Mouse (Mus musculus): ENCODE results near the gene Atxn2.
"Not testable (repeated sequence)": the region's sequence is repeated elsewhere in the genome, so short reads cannot be mapped to it uniquely, and the experiment has no call there.

Gene Atxn2

GRCm38 (mm10) chr5:121710851-121711173 lies 325 bp upstream of the Atxn2 start:
- DNase-seq (ENCODE audit: low read depth in 1 of 2, low spot score in 2 of 2), result no peak

- no peak for DNase-seq (ENCODE audit: low read depth in 1 of 2, low spot score in 2 of 2)
These were observed 743 bp downstream of the Atxn2 start for GRCm38 (mm10) chr5:121711928-121712231.

GRCm38 (mm10) chr5:121712232-121712933 lies 1.2 kb downstream of the Atxn2 start:
- no peak for DNase-seq (ENCODE audit: low read depth in 1 of 2, low spot score in 2 of 2)

DNA sequence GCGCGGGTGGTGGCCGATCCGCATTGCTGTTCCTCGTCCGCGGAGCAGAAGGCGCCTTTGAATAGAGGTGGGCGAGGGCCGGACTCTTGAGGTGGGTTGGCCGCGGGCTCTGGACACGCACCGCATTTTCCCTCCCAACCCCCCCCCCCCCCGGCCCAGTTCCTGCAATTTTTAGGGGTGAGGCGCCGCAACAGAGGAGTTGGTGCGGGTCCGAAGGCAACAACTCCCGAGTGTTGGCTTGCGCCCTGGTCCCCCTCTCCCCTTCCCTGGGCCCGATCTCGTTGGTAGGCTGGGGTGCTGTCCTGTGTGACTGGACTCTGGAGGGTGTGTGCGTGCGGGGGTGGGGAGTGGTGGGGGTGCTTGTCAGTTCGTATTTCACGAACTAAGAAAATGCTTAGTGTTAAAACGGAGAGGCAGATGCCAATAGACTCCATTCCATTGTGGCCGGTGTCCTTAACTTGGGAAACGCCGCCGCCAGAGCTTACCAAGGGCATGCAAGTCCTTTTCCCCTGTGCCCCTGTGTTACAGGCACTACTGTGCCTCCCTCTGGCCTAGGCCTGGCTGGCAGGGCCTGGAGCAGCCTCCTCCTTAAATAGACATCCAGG lies 1.9 kb downstream of the Atxn2 start:
- DNase-seq (ENCODE audit: low read depth in 1 of 2, low spot score in 2 of 2), result no peak

- DNase-seq (ENCODE audit: low read depth in 1 of 2, low spot score in 2 of 2), result no peak
These were observed 3.2 kb downstream of the Atxn2 start for GRCm38 (mm10) chr5:121714331-121714730.

DNA sequence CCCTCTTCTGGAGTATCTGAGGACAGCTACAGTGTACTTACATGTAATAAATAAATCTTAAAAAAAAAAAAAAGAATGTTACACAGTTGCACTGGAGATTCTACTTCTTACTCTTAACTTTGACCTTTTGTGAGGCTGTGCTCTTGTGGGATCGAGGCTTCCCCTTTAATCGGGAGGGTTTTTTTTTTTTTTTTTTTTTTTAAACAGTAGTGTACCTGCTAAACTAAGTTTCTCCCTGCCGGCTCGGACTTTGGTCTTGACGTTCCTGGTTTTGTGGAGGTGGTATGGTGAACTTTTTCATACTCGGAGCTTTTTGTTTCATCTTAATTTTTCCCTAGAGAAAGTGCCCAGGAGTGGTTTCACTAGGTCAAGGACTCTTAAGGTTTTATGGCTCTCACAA lies 3.8 kb downstream of the Atxn2 start:
- DNase-seq (ENCODE audit: low read depth in 1 of 2, low spot score in 2 of 2), result no peak

- no peak for DNase-seq (ENCODE audit: low read depth in 1 of 2, low spot score in 2 of 2)
These were observed 7.3 kb downstream of the Atxn2 start for GRCm38 (mm10) chr5:121718462-121718861.

GRCm38 (mm10) chr5:121720888-121721585 lies 9.9 kb downstream of the Atxn2 start:
- no peak for DNase-seq (ENCODE audit: low read depth in 1 of 2, low spot score in 2 of 2)

DNA sequence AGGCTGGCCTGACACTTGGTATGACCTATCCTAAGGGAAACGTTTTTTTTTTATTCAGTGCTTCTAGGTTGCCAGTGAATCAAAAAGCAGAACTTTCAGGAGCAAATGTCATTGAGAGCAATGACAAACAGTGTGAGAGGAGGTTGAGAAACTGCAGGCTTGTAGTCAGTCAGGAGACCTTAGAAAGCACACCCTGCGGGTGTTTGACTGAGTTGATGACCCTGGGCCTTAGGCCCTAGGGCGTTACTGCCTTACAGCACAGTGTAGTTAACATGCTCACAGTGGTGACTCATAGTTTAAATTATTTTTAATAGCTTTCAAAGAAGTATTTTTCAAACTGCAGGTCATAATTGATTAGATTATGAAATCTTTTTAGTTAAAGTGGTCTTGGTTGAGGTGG lies 10.7 kb downstream of the Atxn2 start:
- DNase-seq (ENCODE audit: low read depth in 1 of 2, low spot score in 2 of 2), result peak in 1 of 2 experiments; percentile 24

DNA sequence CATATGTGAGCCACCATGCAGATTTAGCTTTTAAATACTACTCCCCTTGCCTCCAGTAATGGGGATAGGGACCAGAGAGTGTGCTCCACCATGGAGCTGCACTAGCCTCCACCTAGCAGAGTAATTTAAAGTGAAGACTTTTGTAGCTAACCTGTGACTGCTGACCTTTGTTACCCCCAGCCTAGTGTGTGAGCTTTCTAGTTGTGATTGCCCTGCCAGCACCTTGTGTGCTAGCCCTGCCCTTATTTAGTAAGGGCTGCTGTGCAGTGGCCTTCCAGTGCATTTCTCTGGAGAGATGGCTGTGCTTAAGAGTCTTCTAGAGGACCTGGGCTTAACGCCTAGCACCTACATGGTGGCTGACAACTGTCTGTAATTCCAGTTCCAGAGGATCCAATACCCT lies 13.5 kb downstream of the Atxn2 start:
- DNase-seq (ENCODE audit: low read depth in 1 of 2, low spot score in 2 of 2), result no peak

GRCm38 (mm10) chr5:121730057-121730456 lies 18.9 kb downstream of the Atxn2 start:
- DNase-seq (ENCODE audit: low read depth in 1 of 2, low spot score in 2 of 2), result no peak

- no peak for DNase-seq (ENCODE audit: low read depth in 1 of 2, low spot score in 2 of 2)
These were observed 25.5 kb downstream of the Atxn2 start for GRCm38 (mm10) chr5:121736641-121737040.

DNA sequence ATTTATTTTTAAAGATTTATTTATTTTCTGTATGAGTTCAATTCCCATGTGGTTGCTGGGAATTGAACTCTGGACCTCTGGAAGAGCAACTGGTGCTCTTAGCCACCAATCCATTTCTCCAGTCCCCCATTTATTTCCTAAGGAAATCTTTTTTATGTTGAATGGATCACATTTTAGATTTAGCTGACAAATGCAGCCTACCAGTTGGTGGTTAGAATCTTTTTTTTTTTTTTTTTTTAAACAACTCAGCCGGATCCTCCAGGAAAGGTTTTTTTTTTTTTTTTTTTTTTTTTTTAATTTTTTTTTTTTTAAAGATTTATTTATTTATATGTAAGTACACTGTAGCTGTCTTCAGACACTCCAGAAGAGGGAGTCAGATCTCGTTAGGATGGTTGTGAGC lies 27.0 kb downstream of the Atxn2 start:
- not testable (repeated sequence) for DNase-seq (ENCODE audit: low read depth in 1 of 2, low spot score in 2 of 2)

- DNase-seq (ENCODE audit: low read depth in 1 of 2, low spot score in 2 of 2), result no peak
These were observed 27.5 kb downstream of the Atxn2 start for GRCm38 (mm10) chr5:121738576-121739191.

DNA sequence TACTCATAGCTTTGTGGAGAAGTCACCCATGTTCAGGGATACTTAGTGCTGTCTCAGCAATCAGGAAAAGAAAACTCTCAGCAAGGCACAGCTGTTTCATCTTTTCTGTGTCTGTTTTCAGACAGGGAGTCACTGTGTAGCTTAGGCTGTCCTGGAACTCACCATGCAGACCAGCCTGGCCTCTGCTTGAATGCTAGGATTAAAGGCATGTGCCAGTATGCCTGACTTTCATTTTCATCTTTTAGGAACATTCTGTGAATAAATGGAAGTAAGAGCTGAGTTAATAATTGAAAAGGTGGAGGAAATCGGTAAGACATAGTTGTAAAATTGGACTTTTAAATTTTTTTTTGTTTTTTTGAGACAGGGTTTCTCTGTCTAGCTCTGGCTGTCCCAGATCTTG lies 29.4 kb downstream of the Atxn2 start:
- DNase-seq (ENCODE audit: low read depth in 1 of 2, low spot score in 2 of 2), result no peak

DNA sequence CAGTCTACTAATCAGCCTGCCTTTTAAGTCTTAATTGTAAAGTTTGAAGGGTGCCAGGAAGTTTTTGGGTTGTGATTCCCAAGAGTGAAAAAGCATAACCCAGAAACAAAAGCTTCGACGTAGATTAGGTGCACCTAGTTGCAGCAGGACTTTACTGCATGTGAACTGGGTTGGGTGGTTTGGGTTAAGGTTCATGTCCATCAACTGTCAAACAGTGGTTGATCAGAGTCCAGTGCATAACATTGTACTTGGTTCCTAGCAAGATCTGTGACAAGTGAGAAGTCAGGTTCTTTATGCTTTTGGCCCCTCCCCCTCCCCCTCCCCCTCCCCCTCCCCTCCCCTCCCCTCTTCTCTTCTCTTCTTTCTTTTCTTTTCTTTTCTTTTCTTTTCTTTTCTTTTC lies 31.8 kb downstream of the Atxn2 start:
- no peak for DNase-seq (ENCODE audit: low read depth in 1 of 2, low spot score in 2 of 2)

- DNase-seq (ENCODE audit: low read depth in 1 of 2, low spot score in 2 of 2), result not testable (repeated sequence)
These were observed 36.9 kb downstream of the Atxn2 start for GRCm38 (mm10) chr5:121747884-121748594.

- no peak for DNase-seq (ENCODE audit: low read depth in 1 of 2, low spot score in 2 of 2)
These were observed 38.5 kb downstream of the Atxn2 start for GRCm38 (mm10) chr5:121749633-121750032.

DNA sequence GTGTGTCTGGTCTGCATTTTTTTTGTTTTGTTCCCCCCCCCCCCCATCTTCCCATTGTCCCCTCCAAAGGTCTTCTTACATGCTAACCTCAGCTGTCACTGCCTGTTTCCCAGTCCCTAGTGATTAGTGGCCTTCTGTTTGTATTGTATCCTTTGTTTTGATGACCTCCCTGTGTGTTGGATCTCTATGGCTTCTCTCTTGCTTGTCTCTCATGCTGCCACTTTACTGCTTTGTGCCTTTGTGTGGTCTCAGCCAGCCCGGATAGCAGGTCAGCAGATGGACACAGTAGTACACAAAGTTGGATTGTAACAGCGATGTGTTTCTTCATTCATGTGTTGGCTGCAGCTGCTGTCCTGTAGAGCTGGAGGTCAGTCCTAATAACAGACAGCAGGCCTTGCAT lies 46.8 kb downstream of the Atxn2 start:
- DNase-seq (ENCODE audit: low read depth in 1 of 2, low spot score in 2 of 2), result no peak

DNA sequence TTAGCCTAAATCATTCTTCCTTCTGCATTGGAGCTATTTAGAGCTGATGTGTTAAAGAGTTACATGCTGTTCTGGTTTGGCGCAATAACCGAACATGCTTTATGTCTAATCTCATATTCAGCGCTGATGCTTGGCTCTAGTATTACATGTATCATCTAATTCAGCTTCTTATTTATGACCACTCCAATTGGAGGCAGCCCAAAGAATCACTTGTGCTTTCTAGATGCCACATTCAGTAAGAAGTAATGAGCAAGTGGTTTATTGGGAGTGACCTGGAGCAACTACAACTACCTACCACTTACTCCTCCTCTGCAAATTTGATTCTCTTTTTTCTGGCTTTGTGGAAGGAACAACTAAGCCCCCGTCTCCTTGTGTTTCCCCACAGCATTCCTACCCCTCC lies 47.2 kb downstream of the Atxn2 start:
- no peak for DNase-seq (ENCODE audit: low read depth in 1 of 2, low spot score in 2 of 2)

- DNase-seq (ENCODE audit: low read depth in 1 of 2, low spot score in 2 of 2), result no peak
These were observed 48.8 kb downstream of the Atxn2 start for GRCm38 (mm10) chr5:121759921-121760320.

DNA sequence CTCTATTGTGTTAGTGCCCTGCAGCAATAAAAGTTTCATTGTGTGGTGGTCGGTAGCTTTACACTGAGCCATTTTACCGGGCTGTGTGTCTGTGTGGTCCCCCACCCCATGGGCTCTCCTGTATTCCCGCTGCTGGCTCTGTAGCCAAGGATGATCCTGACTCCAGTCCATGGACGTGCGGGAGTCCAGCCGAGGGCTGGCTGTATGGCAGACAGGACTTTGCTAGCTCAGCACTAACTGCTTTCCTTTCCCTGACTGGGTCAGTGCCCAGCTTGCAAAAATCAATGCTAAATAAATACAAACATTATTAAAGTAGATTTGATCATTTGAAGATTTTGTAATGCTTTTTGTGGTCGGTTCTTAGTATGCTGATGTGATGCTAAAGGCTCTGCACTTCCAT lies 50.3 kb downstream of the Atxn2 start:
- DNase-seq (ENCODE audit: low read depth in 1 of 2, low spot score in 2 of 2), result no peak
